Mouse (Mus musculus): ENCODE data around the gene Nelfb.

DNA sequence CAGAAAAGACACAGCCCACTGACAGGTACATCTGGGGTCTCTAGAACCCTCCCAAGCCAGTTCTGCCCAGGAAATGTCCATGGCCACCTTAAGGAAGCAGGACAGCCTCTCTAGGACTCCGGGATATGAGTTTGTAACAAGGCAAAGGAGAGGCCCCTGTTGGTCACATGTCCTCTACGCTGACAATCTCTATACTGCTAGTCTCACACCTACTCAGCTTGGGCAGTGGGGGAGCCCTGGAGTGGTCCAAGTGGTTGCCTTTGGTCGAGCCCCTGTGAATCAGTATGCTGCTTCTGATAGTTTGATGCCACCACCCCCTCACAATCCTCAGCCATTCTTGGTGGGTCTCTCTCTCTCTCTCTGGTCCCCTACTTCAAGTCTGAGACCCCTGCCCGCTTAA lies 43.8 kb downstream of the Nelfb start:
- no peak for TF ChIP-seq POLR2A (IDR thresholded peaks at IDR 0.05; ENCODE audit: borderline replicate concordance, low read depth, low read length)
- no peak for TF ChIP-seq CTCF (IDR thresholded peaks at IDR 0.05; ENCODE audit: low read depth, low read length)

All from bone marrow macrophage, adult 2 months (primary cell).